Mouse (Mus musculus) intestine, embryonic 16.5 days (tissue): ENCODE results near the gene Magi2. TPM values are rescaled to one million over a fixed set of nuclear protein-coding genes. Genes with fewer than 3 reads are reported as not detected.

Source experiments
- ATAC-seq: fragments of 200-750 bp; cut with Nextera tagmentation; 2 replicates; pipeline ENCODE4 v1.8.0; 2017; ENCODE audit warnings: moderate TSS enrichment, moderate library complexity
- H3K27ac ChIP-seq: fragments of 300-500 bp; sonication (generic); 2 replicates; pipeline ENCODE4 v1.5.1; 2014; ENCODE audit warnings: mild to moderate bottlenecking, low read length
- H3K27me3 ChIP-seq: fragments of 300-500 bp; sonication (generic); replicated peaks from 2 replicates; pipeline ENCODE4 v1.6.1; 2014; ENCODE audit warnings: low read length, control low read depth, mixed read lengths; ENCODE audit not compliant: control insufficient read depth, insufficient read depth
- H3K36me3 ChIP-seq: fragments of 300-500 bp; sonication (generic); 2 replicates; pipeline ENCODE4 v1.6.1; 2014; ENCODE audit warnings: low read length, control low read depth; ENCODE audit not compliant: control insufficient read depth, insufficient read depth
- H3K4me1 ChIP-seq: fragments of 300-500 bp; sonication (generic); 2 replicates; pipeline ENCODE4 v1.6.1; 2014; ENCODE audit warnings: low read length, control low read depth, mixed read lengths; ENCODE audit not compliant: control insufficient read depth, insufficient read depth
- H3K4me2 ChIP-seq: fragments of 300-500 bp; sonication (generic); 2 replicates; pipeline ENCODE4 v1.6.1; 2014; ENCODE audit warnings: low read depth, low read length, control low read depth
- H3K4me3 ChIP-seq: fragments of 300-500 bp; sonication (generic); 2 replicates; pipeline ENCODE4 v1.5.1; 2014; ENCODE audit warnings: mild to moderate bottlenecking, low read length
- H3K9ac ChIP-seq: fragments of 300-500 bp; sonication (generic); 2 replicates; pipeline ENCODE4 v1.6.1; 2014; ENCODE audit warnings: low read depth, low read length
- H3K9me3 ChIP-seq: fragments of 300-500 bp; sonication (generic); 2 replicates; pipeline ENCODE4 v1.6.1; 2016; ENCODE audit warnings: low read length, control low read depth; ENCODE audit not compliant: control insufficient read depth
- WGBS: fragments of 180-500 bp; shearing (Covaris S2); extraction: QIAGEN DNeasy Blood & Tissue Kit; methylation state at CpG from one replicate; pipeline ENCODE4 v1.1.7; 2014; 5-methylcytosine and 5-hydroxymethylcytosine counted together
- polyA plus RNA-seq: library from polyadenylated mRNA; unstranded; fragments of >200 nt; fragmentation: Nextera tagmentation; extraction: Ambion mirVana; gene quantifications from 2 replicates; pipeline ENCODE4 v1.2.1, GENCODE M21; 2015

Magi2 gene
- polyA plus RNA-seq, 1 experiment from 2014 or later: 3.0 TPM

DNA sequence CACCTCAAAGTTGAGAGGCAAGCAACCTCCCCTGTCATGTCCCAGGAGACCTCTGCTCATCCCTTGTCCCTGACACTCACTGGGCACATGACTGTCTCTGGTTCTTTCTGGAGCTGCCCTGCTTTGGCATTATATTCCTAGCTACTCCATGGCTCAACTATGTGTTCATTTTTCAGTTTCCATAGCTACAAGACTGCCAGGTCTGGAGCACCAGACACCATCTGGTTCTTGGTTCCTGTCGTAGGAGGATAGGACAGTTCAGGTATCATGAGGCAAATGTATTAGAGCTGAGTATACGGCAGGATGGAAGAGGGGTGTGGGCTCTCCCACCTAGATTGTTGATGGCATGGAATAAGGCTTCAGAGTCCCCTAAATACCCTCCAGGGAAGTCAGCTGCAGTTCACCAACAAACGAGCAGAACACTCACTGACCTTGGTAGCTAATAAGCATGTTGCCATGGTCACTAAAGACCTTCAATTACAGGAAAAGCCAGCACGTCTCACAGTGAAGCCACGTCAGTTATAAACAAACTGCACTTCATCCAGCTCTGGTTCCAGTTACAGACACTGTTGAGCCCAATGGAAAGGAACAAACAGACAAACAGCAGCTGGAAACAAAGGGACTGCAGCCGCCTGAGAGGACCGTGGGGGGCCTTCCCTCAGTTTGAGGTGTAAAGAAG is 1449.5 kb downstream of the Magi2 start:
- H3K36me3 ChIP-seq: no peaks in the 10 kb centered on the region
- H3K4me2 ChIP-seq: no peak overlapping the region
- ATAC-seq: peak; percentile 69
- peak overlapping the region; percentile 41; the same call in 1 of the 2 replicates for H3K27ac ChIP-seq
- H3K9me3 ChIP-seq: no peaks in the 10 kb centered on the region
- WGBS: 16% methylated on average over 7 of the region's 7 CpGs
- H3K4me3 ChIP-seq: no peak overlapping the region
- H3K27me3 ChIP-seq: no peaks in the 10 kb centered on the region
- peaks cover 5% of the 10 kb centered on the region for H3K4me1 ChIP-seq
- H3K9ac ChIP-seq: no peak overlapping the region

DNA sequence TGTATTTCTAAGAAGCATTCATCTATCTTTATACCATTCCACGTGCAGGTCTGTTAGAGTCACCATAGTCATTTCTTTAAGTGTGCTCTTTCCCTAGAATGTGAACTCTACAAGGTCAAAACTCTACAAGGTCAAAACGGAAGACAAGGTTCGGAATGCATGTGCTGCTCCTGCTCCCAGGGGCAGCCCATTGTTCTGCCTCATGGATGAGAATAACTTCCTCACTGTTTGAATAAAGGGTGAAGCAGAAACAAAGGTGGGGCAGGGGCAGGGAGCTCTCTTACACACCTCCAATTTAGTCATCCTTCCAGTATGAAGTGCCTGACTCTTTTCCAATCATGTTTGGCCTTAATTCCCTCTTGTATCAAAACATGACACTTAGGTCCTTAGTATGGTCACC is 1450.4 kb downstream of the Magi2 start:
- Histone ChIP-seq H3K4me2 (no peak overlapping the region), H3K36me3 (no peaks in the 10 kb centered on the region), H3K4me3 (no peak overlapping the region), H3K9me3 (no peaks in the 10 kb centered on the region), H3K9ac (no peak overlapping the region), H3K4me1 (peaks cover 5% of the 10 kb centered on the region), H3K27me3 (no peaks in the 10 kb centered on the region), H3K27ac (no peak overlapping the region)
- WGBS: 58% methylated on average over 3 of the region's 3 CpGs
- no peak for ATAC-seq

DNA sequence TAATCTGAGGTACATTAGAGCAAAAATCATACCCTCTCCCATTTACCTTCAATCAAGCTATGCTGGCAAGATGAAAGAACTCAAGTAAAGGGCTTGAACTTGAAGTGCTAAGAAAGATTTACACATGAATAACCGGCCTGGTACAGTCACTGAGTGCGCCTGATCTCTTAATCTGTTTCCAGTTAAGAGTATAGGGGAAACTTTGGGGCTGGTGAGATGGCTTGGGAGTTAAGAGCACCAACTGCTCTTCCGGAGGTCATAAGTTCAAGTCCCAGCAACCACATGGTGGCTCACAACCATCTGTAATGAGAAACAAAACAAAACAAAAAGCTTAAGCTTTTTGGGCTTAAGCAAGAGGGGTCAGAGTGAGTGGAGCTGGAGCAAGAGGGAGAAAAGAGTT is 1451.7 kb downstream of the Magi2 start:
- Histone ChIP-seq H3K36me3 (no peaks in the 10 kb centered on the region), H3K9ac (no peak overlapping the region), H3K27me3 (no peaks in the 10 kb centered on the region), H3K4me1 (peaks cover 5% of the 10 kb centered on the region), H3K9me3 (no peaks in the 10 kb centered on the region), H3K4me3 (no peak overlapping the region), H3K27ac (no peak overlapping the region), H3K4me2 (no peak overlapping the region)
- no peak for ATAC-seq
- 82% methylated on average over 3 of the region's 3 CpGs for WGBS

DNA sequence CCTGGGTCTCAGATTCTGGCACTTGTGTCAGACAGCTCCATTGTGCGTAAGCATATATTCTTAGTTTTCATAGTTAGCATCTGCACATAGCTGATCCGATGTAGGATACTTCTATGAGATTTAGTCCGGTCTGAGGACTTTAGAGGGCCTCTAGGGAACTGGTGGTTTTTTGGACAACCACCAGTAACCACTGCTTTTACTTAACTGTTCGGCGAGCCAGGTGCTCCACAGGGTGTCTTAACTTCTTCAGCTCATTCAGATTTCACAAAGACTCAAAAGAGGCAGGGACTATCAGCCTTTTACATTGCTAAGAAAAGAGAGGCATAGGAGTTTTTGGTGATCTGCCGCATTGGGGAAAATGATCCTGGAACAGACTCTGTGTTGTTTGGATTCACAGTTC is 1453.1 kb downstream of the Magi2 start:
- no peak overlapping the region for H3K4me2 ChIP-seq
- no peaks in the 10 kb centered on the region for H3K9me3 ChIP-seq
- peaks cover 5% of the 10 kb centered on the region for H3K4me1 ChIP-seq
- H3K27me3 ChIP-seq: no peaks in the 10 kb centered on the region
- H3K36me3 ChIP-seq: no peaks in the 10 kb centered on the region
- no peak for ATAC-seq
- no peak overlapping the region for H3K4me3 ChIP-seq
- 89% methylated on average over 6 of the region's 6 CpGs for WGBS
- no peak overlapping the region for H3K9ac ChIP-seq
- H3K27ac ChIP-seq: no peak overlapping the region

DNA sequence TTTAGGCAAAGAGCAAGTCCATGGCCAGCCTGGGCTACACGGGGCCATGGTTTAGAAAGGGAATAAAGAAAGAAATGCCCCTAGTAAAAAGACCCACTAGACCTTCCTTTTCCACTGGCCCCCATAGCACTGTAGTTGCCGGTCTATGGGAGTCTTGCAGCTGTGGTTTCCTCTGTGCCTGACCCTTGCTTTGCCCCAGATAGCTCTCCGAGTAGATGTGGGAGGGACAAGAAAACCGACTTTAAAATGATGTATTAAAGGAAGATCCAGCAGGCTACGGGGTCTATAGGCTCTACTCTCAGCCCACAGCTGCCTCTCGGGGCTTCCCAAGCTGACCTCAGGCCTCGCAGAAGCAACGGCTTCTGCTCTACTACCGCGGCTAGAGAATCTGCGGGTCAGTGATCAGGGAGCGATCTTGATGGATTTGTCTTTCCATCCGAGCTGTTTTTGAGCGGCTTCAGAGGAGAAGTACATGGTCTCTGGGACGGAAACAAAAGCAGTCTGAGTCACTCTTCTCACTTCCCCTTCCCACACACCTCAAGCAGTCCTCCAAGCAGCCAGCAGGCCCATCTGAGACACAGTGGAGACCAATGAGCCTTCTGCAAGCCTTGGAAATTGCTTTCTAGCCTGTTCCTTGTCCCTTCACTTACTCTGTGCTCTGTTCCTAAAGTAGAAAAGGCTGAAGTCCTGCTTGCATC is 1454.1 kb downstream of the Magi2 start:
- peaks cover 5% of the 10 kb centered on the region for H3K4me1 ChIP-seq
- H3K9ac ChIP-seq: no peak overlapping the region
- WGBS: 78% methylated on average over 15 of the region's 15 CpGs
- ATAC-seq: no peak
- no peaks in the 10 kb centered on the region for H3K27me3 ChIP-seq
- no peak overlapping the region for H3K4me3 ChIP-seq
- no peaks in the 10 kb centered on the region for H3K36me3 ChIP-seq
- H3K9me3 ChIP-seq: no peaks in the 10 kb centered on the region
- no peak overlapping the region for H3K4me2 ChIP-seq
- H3K27ac ChIP-seq: no peak overlapping the region

DNA sequence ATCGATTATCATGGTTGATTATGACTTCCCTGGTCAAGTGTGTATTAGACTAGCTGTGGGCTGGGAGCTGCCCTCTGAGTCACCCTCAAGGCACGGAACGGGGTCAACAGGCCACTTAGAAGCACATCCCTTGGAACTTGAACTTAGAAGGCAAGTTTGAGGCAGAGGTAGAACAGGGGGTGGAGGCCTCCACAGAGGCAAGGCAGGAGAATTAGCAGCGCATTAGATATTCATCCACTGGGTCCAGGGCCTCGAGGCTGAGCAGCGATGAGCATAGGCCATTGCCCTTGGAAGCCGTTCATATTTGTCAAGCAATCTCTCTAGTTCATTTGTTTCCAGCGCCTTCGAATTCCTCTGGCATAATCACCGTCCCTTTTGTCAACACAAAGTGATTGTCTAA is 1454.8 kb downstream of the Magi2 start:
- Histone ChIP-seq H3K4me2 (no peak overlapping the region), H3K27ac (no peak overlapping the region), H3K4me3 (no peak overlapping the region), H3K27me3 (no peaks in the 10 kb centered on the region), H3K36me3 (no peaks in the 10 kb centered on the region), H3K9me3 (no peaks in the 10 kb centered on the region), H3K4me1 (peaks cover under 1% of the 10 kb centered on the region; the same call in 1 of the 2 replicates), H3K9ac (no peak overlapping the region)
- 58% methylated on average over 10 of the region's 10 CpGs for WGBS
- ATAC-seq: no peak

DNA sequence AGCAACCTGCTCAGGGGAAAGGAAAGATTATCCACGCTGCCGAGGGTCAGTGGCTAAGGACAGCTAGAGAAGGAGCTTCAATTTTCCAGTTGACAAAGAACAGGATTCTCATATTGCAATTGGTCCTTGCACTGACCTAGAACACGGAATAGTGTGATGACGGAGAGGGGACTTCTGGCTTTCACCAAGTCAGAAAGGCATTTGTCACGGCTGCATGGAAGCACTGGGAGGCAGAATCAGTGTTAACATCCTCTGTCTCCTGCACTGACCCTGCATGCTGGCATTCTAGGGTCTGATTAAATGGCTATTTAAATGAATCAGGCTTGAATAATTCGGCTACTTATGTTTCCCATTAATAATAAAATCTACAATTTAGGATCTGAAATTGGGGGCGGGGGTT is 1455.4 kb downstream of the Magi2 start:
- no peak for ATAC-seq
- no peaks in the 10 kb centered on the region for H3K9me3 ChIP-seq
- H3K9ac ChIP-seq: no peak overlapping the region
- no peak overlapping the region for H3K27ac ChIP-seq
- H3K4me3 ChIP-seq: no peak overlapping the region
- H3K4me2 ChIP-seq: no peak overlapping the region
- WGBS: 51% methylated on average over 7 of the region's 7 CpGs
- no peaks in the 10 kb centered on the region for H3K4me1 ChIP-seq
- H3K27me3 ChIP-seq: no peaks in the 10 kb centered on the region
- no peaks in the 10 kb centered on the region for H3K36me3 ChIP-seq

DNA sequence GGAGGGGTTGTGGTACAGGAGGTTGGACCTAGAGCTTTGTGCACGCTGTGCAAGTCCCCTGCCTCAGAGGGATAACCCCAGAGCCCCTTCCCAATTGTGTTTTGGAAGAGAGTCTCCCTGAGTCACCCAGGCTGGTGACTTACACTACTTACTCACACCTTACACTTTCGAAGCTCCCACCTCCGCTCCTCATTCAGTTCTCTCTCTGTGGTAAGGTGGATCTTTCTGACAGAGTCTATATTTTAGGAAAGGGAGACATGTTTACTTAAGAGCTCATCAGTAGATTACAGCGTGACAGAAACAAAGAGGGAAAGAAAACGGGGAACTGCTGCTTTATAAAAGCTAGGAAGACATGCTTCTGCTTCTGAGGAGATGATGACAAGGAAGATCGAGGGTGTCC is 1457.3 kb downstream of the Magi2 start:
- no peak for ATAC-seq
- H3K4me3 ChIP-seq: no peak overlapping the region
- H3K27me3 ChIP-seq: no peaks in the 10 kb centered on the region
- no peaks in the 10 kb centered on the region for H3K36me3 ChIP-seq
- no peaks in the 10 kb centered on the region for H3K9me3 ChIP-seq
- no peaks in the 10 kb centered on the region for H3K4me1 ChIP-seq
- no peak overlapping the region for H3K27ac ChIP-seq
- H3K9ac ChIP-seq: no peak overlapping the region
- no peak overlapping the region for H3K4me2 ChIP-seq
- WGBS: 61% methylated on average over 6 of the region's 6 CpGs

DNA sequence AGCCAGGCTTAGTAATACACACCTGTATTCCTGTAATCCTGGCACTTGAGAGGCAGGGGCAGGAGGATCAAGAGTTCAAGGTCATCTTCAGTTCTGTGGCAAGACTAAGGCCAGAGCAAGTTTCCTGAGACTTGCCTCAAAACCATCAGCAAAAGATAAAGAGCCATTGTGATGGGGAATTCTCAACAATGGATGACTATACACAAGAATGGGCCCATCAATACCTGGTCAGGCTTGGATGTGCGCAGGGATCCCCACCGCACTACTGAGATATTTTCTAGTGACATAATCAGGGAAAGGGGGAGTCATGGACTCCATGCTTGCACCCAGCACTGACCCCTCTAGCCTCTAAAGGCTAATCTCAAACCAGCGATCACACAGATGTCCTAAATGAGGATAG is 1465.4 kb downstream of the Magi2 start:
- 95% methylated on average over 3 of the region's 3 CpGs for WGBS
- Histone ChIP-seq H3K36me3 (no peaks in the 10 kb centered on the region), H3K27me3 (no peaks in the 10 kb centered on the region), H3K4me2 (no peak overlapping the region), H3K4me1 (no peaks in the 10 kb centered on the region), H3K9me3 (0 out of 2 replicates have a peak, but pooled peaks cover 3% of the 10 kb centered on the region), H3K27ac (no peak overlapping the region), H3K4me3 (no peak overlapping the region), H3K9ac (no peak overlapping the region)
- ATAC-seq: no peak
